Mouse (Mus musculus): ENCODE results near the gene Vps13c. TPM values are rescaled to one million over a fixed set of nuclear protein-coding genes. Genes with fewer than 3 reads are reported as not detected.

The Vps13c gene
- polyA plus RNA-seq, 1 experiment, result 3.2 TPM

- Histone ChIP-seq H3K27me3 (ENCODE audit: control insufficient read depth, insufficient read depth, low read length) (no peaks in the 10 kb centered on the region), H3K4me3 (ENCODE audit: control insufficient read depth, low read depth, low read length) (no peak overlapping the region), H3K36me3 (ENCODE audit: control insufficient read depth, insufficient read depth, low read length) (no peaks in the 10 kb centered on the region), H3K27ac (ENCODE audit: control insufficient read depth, insufficient read depth, low read depth, low read length) (no peak overlapping the region), H3K4me1 (ENCODE audit: control insufficient read depth, insufficient read depth, low read length) (no peaks in the 10 kb centered on the region)
- TF ChIP-seq CTCF (IDR thresholded peaks at IDR 0.05; ENCODE audit: control insufficient read depth, insufficient read depth, insufficient replicate concordance, low read depth, low read length) (no peak), POLR2A (IDR thresholded peaks at IDR 0.05; ENCODE audit: control insufficient read depth, low read depth, low read length) (no peak)
Observed at GRCm38 (mm10) chr9:67905541-67905940, 65.3 kb downstream of the Vps13c start.

GRCm38 (mm10) chr9:67914681-67915080, 74.5 kb downstream of the Vps13c start:
- H3K4me3 ChIP-seq (ENCODE audit: control insufficient read depth, low read depth, low read length), result no peak overlapping the region
- no peak for TF ChIP-seq CTCF (IDR thresholded peaks at IDR 0.05; ENCODE audit: control insufficient read depth, insufficient read depth, insufficient replicate concordance, low read depth, low read length)
- no peak for TF ChIP-seq POLR2A (IDR thresholded peaks at IDR 0.05; ENCODE audit: control insufficient read depth, low read depth, low read length)
- H3K36me3 ChIP-seq (ENCODE audit: control insufficient read depth, insufficient read depth, low read length), result no peaks in the 10 kb centered on the region; the same call in 1 of the 2 replicates
- H3K27me3 ChIP-seq (ENCODE audit: control insufficient read depth, insufficient read depth, low read length), result no peaks in the 10 kb centered on the region
- H3K4me1 ChIP-seq (ENCODE audit: control insufficient read depth, insufficient read depth, low read length), result no peaks in the 10 kb centered on the region
- H3K27ac ChIP-seq (ENCODE audit: control insufficient read depth, insufficient read depth, low read depth, low read length), result no peak overlapping the region

- Histone ChIP-seq H3K4me3 (ENCODE audit: control insufficient read depth, low read depth, low read length) (no peak overlapping the region), H3K36me3 (ENCODE audit: control insufficient read depth, insufficient read depth, low read length) (no peaks in the 10 kb centered on the region), H3K4me1 (ENCODE audit: control insufficient read depth, insufficient read depth, low read length) (no peaks in the 10 kb centered on the region), H3K27ac (ENCODE audit: control insufficient read depth, insufficient read depth, low read depth, low read length) (no peak overlapping the region), H3K27me3 (ENCODE audit: control insufficient read depth, insufficient read depth, low read length) (no peaks in the 10 kb centered on the region)
- TF ChIP-seq CTCF (IDR thresholded peaks at IDR 0.05; ENCODE audit: control insufficient read depth, insufficient read depth, insufficient replicate concordance, low read depth, low read length) (no peak), POLR2A (IDR thresholded peaks at IDR 0.05; ENCODE audit: control insufficient read depth, low read depth, low read length) (no peak)
Observed at GRCm38 (mm10) chr9:67922350-67922749, 82.2 kb downstream of the Vps13c start.

GRCm38 (mm10) chr9:67930629-67931028, 90.4 kb downstream of the Vps13c start:
- no peak for TF ChIP-seq CTCF (IDR thresholded peaks at IDR 0.05; ENCODE audit: control insufficient read depth, insufficient read depth, insufficient replicate concordance, low read depth, low read length)
- TF ChIP-seq POLR2A (IDR thresholded peaks at IDR 0.05; ENCODE audit: control insufficient read depth, low read depth, low read length), result no peak
- H3K36me3 ChIP-seq (ENCODE audit: control insufficient read depth, insufficient read depth, low read length), result no peaks in the 10 kb centered on the region

GRCm38 (mm10) chr9:67937286-67937685, 97.1 kb downstream of the Vps13c start:
- TF ChIP-seq CTCF (IDR thresholded peaks at IDR 0.05; ENCODE audit: control insufficient read depth, insufficient read depth, insufficient replicate concordance, low read depth, low read length) (no peak), POLR2A (IDR thresholded peaks at IDR 0.05; ENCODE audit: control insufficient read depth, low read depth, low read length) (no peak)
- Histone ChIP-seq H3K36me3 (ENCODE audit: control insufficient read depth, insufficient read depth, low read length) (no peaks in the 10 kb centered on the region), H3K27me3 (ENCODE audit: control insufficient read depth, insufficient read depth, low read length) (no peaks in the 10 kb centered on the region), H3K4me1 (ENCODE audit: control insufficient read depth, insufficient read depth, low read length) (no peaks in the 10 kb centered on the region), H3K4me3 (ENCODE audit: control insufficient read depth, low read depth, low read length) (no peak overlapping the region), H3K27ac (ENCODE audit: control insufficient read depth, insufficient read depth, low read depth, low read length) (no peak overlapping the region)

More at GRCm38 (mm10) chr9:67930629-67931028, 90.4 kb downstream of the Vps13c start:
- H3K4me1 ChIP-seq (ENCODE audit: control insufficient read depth, insufficient read depth, low read length), result no peaks in the 10 kb centered on the region
- no peak overlapping the region for H3K27ac ChIP-seq (ENCODE audit: control insufficient read depth, insufficient read depth, low read depth, low read length)
- H3K4me3 ChIP-seq (ENCODE audit: control insufficient read depth, low read depth, low read length), result no peak overlapping the region
- H3K27me3 ChIP-seq (ENCODE audit: control insufficient read depth, insufficient read depth, low read length), result no peaks in the 10 kb centered on the region

- Histone ChIP-seq H3K4me3 (ENCODE audit: control insufficient read depth, low read depth, low read length) (no peak overlapping the region), H3K36me3 (ENCODE audit: control insufficient read depth, insufficient read depth, low read length) (no peaks in the 10 kb centered on the region), H3K27me3 (ENCODE audit: control insufficient read depth, insufficient read depth, low read length) (no peaks in the 10 kb centered on the region), H3K27ac (ENCODE audit: control insufficient read depth, insufficient read depth, low read depth, low read length) (no peak overlapping the region), H3K4me1 (ENCODE audit: control insufficient read depth, insufficient read depth, low read length) (no peaks in the 10 kb centered on the region)
- TF ChIP-seq CTCF (IDR thresholded peaks at IDR 0.05; ENCODE audit: control insufficient read depth, insufficient read depth, insufficient replicate concordance, low read depth, low read length), result no peak
- TF ChIP-seq POLR2A (IDR thresholded peaks at IDR 0.05; ENCODE audit: control insufficient read depth, low read depth, low read length), result no peak
Observed at GRCm38 (mm10) chr9:67955466-67956010, 115.3 kb downstream of the Vps13c start.

- Histone ChIP-seq H3K4me1 (ENCODE audit: control insufficient read depth, insufficient read depth, low read length) (no peaks in the 10 kb centered on the region), H3K36me3 (ENCODE audit: control insufficient read depth, insufficient read depth, low read length) (no peaks in the 10 kb centered on the region), H3K27ac (ENCODE audit: control insufficient read depth, insufficient read depth, low read depth, low read length) (no peak overlapping the region), H3K4me3 (ENCODE audit: control insufficient read depth, low read depth, low read length) (no peak overlapping the region), H3K27me3 (ENCODE audit: control insufficient read depth, insufficient read depth, low read length) (no peaks in the 10 kb centered on the region)
- TF ChIP-seq POLR2A (IDR thresholded peaks at IDR 0.05; ENCODE audit: control insufficient read depth, low read depth, low read length), result no peak
- TF ChIP-seq CTCF (IDR thresholded peaks at IDR 0.05; ENCODE audit: control insufficient read depth, insufficient read depth, insufficient replicate concordance, low read depth, low read length), result no peak
Observed at GRCm38 (mm10) chr9:67961953-67962352, 121.8 kb downstream of the Vps13c start.
